ENCODE assay signal across 8 mouse cellular contexts in the genomic region with DNA sequence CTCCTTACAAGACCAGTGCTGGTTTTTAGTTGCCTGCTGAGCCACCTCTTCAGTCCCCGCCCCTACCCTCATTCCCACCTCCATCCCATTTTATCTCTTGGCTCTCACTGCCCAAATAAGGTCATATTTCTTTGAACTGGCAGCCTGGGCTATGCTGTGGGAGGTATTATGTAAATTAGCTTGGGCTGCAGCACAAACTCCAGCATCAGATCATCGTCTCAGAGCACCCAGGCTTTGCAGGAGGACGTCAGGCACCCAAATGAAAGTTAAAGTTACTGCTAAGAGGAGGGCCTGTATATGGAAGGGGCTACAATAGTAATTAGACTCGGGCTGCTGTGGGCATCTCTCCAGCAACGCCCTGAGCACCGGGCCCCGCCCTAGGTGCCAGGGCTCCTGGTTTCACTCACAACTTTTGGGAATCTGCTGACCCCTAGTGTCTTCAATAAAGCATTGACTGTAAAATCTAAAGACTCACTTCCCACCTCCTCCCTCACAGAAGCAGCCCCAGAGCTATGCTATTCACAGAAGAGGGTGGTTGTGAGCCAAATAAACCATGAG.
DNase-seq lines count a peak whose midpoint lies in the region; ATAC-seq lines count a peak whose summit lies in the region.

No protein-coding gene starts in this region.

- H3K36me3 ChIP-seq in hindbrain, embryonic 14.5 days (replicated peaks; ENCODE audit: control insufficient read depth, insufficient read depth): no peaks in the 10 kb centered on the region
- H3K36me3 ChIP-seq in lung, embryonic 16.5 days (ENCODE audit: control insufficient read depth, insufficient read depth, low read length): no peaks in the 10 kb centered on the region

- no peaks in the 10 kb centered on the region for H3K27me3 ChIP-seq in hindbrain, embryonic 14.5 days (ENCODE audit: control insufficient read depth, insufficient read depth, low read length)
- H3K27me3 ChIP-seq in lung, embryonic 16.5 days (ENCODE audit: control insufficient read depth, insufficient read depth, low read depth, low read length): no peaks in the 10 kb centered on the region

- no peak overlapping the region for H3K27ac ChIP-seq in hindbrain, embryonic 14.5 days
- no peak overlapping the region for H3K27ac ChIP-seq in lung, embryonic 16.5 days (ENCODE audit: low read length)

- no peak overlapping the region for H3K9ac ChIP-seq in hindbrain, embryonic 14.5 days
- H3K9ac ChIP-seq in lung, embryonic 16.5 days (ENCODE audit: low read length): no peak overlapping the region

- H3K4me3 ChIP-seq in hindbrain, embryonic 14.5 days (replicated peaks; ENCODE audit: low read length): peak overlapping the region; percentile 9
- H3K4me3 ChIP-seq in lung, embryonic 16.5 days (ENCODE audit: low read length): peak overlapping the region; percentile 46

- 4% methylated on average over 7 of the region's 7 CpGs for WGBS in hindbrain, embryonic 14.5 days
- 4% methylated on average over 7 of the region's 7 CpGs for WGBS in lung, embryonic 16.5 days

- H3K4me1 ChIP-seq in hindbrain, embryonic 14.5 days (replicated peaks; ENCODE audit: control insufficient read depth, insufficient read depth, low read length): peaks cover 23% of the 10 kb centered on the region
- H3K4me1 ChIP-seq in lung, embryonic 16.5 days (replicated peaks; ENCODE audit: control insufficient read depth, insufficient read depth, low read length): no peaks in the 10 kb centered on the region

- no peaks in the 10 kb centered on the region for H3K9me3 ChIP-seq in hindbrain, embryonic 14.5 days (ENCODE audit: control insufficient read depth, low read length)
- no peaks in the 10 kb centered on the region for H3K9me3 ChIP-seq in lung, embryonic 16.5 days (ENCODE audit: control insufficient read depth, low read length)

- peak overlapping the region; percentile 45 for H3K4me2 ChIP-seq in hindbrain, embryonic 14.5 days (replicated peaks)
- peak overlapping the region; percentile 55 for H3K4me2 ChIP-seq in lung, embryonic 16.5 days (ENCODE audit: low read depth, low read length)

- DNase-seq in adipocyte (ENCODE audit: low spot score): peak; percentile 73
- peak; percentile 80 for DNase-seq in cerebellum, postnatal 25 days
- DNase-seq in frontal cortex, postnatal 25 days (ENCODE audit: low spot score in 2 of 2): peak; percentile 37 to 52
- DNase-seq in hindbrain, embryonic 14.5 days (ENCODE audit: low spot score): peak; percentile 74
- peak; percentile 49 to 58 for DNase-seq in layer of hippocampus, postnatal 14 days (ENCODE audit: low spot score in 2 of 2)
- DNase-seq in retina, postnatal 1 day: peak; percentile 80
- DNase-seq in spleen, postnatal 14 days (ENCODE audit: low spot score in 2 of 2): no peak

- peak; percentile 76 for ATAC-seq in hindbrain, embryonic 14.5 days (ENCODE audit: low FRiP score)
- peak; percentile 86 for ATAC-seq in lung, embryonic 16.5 days (ENCODE audit: low read depth)

Comparison
In these comparisons a context has a peak if more than half of its experiments do, and no peak if none do; other contexts are left out.
1. DNase-seq: peak in adipocyte (single experiment), cerebellum, postnatal 25 days (2 of 2), frontal cortex, postnatal 25 days (2 of 2), hindbrain, embryonic 14.5 days (single experiment), layer of hippocampus, postnatal 14 days (2 of 2) and retina, postnatal 1 day (single experiment); none in spleen, postnatal 14 days (0 of 2).